Mouse (Mus musculus): ENCODE results near the gene Fermt2.

Fermt2 gene

DNA sequence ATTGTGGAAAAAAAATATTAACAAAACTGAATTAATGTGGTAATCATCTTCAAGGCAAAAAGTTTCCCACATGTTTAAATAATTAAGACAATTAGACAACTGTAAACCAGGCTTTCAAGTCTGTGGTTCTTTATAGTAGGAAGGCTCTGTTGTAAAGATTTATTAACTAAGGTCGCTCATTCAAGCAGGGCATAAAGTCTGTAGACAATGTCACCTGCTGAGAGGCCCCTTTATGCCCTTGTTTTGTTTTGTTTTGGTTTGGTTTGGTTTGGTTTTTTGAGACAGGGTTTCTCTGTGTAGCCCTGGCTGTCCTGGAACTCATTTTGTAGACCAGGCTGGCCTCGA lies 91.0 kb downstream of the Fermt2 start:
- DNase-seq (ENCODE audit: low read depth in 1 of 2, low spot score in 2 of 2): no peak

DNA sequence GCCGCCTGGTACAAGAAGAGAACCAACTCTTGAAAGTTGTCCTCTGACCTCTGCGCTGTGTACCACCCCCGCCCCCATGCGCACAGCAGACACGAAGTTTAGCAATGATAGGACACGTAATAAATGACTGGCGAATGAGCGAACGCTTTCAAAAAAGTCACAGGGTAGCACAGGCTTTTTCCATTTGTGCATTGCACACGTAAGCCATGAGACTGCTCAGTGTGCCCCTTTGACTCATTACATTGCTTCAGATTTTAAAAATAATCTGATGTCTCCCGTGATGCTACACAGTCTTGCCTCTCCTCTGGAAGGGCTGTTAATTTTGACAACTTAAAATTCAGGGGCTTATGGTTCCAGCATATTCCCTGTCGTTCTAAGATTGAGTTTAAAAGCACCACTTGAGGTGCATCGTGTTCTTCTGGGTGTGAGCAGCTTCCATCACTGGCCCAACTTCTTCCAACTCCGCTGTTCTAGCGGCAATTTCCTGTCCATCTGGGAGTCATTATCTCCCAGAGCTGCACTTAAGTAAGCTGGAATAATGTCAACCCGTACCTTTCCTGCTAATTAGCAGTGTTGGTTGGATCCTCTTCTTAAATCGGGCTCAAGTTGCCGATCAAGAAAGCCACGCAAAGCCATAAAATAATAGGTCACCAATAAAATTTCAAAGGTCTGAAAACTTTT lies 91.5 kb downstream of the Fermt2 start:
- DNase-seq (ENCODE audit: low read depth in 1 of 2, low spot score in 2 of 2): no peak

DNA sequence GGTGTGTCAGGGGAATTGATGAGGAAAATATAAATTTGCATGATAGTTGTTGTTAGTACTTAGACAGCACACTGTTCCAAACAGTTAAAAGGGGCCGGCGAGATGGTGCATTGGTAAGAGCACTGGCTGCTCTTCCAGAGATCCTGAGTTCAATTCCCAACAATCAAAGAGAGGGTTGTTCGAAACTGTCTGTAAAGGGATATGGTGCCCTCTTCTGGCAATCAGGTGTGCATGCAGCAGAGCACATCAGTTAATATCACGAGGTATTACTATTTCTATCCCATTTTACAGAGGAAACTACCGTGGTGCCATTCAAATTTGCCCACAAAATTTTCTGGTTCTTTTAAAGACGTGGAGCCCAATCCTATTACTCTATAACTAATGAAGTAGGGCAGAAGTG lies 95.7 kb downstream of the Fermt2 start:
- DNase-seq (ENCODE audit: low read depth in 1 of 2, low spot score in 2 of 2): no peak

DNA sequence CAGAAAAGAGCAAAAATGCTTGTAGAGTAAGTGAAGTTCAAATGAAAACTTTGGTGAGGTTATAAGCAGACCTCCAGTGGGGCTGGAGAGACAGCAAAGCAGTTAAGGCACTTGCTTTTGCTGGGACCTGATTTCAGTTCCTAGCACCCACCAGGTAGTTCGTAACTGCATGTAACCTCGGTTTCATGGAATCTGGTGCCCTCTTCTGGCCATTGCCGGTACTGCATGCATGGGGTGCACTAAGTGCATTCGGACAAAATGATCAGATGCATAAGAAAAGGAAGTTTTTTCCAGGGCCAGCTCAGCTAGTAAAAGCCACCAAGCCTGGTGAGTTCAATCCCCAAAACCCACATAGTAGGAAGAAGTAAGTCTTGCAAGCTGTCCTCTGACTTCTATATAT lies 97.9 kb downstream of the Fermt2 start:
- no peak for DNase-seq (ENCODE audit: low read depth in 1 of 2, low spot score in 2 of 2)

DNA sequence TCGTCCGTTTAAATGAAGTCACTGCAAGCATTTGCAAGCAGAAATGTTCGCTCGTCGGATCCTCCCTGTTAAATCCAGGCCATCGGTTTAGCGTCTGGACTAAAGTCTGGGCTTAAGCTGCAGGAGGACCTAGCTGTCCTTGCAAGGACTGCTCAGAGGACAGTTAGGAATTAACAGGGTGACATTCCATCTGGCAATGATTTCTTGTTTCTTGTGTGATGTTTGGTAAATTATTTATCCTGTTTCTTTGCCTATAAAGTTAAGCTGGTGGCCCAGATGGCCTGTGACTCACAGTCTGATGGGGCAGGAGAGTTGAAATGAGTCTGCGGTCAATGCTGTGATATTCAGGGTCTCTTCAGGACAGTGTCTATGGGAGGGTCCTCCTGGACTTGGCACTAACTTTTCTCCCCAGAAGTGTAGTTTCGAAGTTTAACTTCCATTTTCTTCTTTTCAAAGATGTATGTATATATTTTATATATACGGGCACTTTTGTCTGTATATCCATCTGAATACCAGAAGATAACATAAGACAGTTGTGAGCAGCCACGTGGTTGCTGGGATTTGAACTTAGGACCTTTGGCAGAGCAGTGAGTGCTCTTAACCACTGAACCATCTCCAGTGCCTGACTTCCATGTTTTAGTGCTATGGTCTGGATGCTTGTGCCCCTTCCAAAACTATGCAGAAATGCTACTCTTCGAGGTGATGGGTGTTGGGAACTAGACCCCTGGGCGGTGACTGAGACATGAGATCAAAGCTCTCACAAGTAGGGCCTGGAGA lies 99.7 kb downstream of the Fermt2 start:
- no peak for DNase-seq (ENCODE audit: low read depth in 1 of 2, low spot score in 2 of 2)

DNA sequence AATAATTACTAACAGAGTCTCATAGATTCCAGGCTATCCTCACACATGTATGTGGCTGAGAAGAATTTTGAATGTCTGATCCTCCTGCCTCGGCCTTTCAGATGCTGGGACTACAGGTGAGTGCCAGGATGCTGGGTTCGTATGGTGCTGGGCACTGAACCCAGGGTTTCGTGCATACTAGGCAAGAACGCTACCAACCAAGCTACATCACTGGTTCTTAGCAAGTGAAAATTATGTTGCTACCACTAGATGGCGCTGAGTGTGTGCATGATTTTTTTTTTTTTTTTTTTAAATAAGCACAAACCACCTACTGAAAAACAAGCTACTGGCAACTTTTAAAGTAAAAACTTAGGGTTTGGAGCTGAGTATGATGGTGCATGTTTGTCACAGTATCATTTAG lies 106.7 kb downstream of the Fermt2 start:
- no peak for DNase-seq (ENCODE audit: low read depth in 1 of 2, low spot score in 2 of 2)

DNA sequence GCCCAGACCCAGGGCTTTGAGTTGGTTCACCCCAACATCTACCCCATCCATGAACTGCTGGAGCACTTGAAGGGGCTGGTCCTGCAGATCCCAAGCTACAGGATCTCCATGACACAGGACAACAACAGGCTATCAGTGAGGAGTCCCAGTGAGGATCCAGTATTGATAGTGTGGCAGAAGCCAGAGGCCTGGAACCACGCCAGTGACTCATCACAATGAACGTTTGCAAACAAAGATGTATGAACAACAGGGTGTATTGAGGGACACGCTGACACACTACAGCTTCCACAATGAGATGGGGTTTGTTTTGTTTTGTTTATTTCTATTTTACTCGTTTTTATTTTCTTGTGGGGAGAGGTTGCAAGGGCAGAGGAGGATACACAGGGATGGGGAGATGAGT lies 107.5 kb downstream of the Fermt2 start:
- no peak for DNase-seq (ENCODE audit: low read depth in 1 of 2, low spot score in 2 of 2)

DNA sequence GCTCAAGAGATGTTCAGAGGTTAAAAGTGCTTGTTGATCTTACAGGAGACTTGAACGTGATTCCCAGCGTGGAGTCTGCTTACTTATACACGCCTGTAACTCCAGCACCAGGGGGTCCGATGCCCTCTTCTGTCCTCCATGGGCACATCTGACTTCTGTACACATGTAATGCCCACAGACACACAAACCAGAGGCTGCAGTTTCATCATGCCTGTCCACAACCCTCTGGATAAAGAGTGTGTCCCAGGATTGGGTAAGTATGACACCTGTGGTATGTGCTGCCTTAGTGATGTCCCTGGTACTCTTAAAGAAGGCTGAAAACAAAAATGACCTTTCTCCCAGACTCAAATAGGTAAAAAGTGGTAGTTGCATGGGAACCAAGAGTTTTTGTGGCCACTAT lies 110.6 kb downstream of the Fermt2 start:
- DNase-seq (ENCODE audit: low read depth in 1 of 2, low spot score in 2 of 2): no peak

DNA sequence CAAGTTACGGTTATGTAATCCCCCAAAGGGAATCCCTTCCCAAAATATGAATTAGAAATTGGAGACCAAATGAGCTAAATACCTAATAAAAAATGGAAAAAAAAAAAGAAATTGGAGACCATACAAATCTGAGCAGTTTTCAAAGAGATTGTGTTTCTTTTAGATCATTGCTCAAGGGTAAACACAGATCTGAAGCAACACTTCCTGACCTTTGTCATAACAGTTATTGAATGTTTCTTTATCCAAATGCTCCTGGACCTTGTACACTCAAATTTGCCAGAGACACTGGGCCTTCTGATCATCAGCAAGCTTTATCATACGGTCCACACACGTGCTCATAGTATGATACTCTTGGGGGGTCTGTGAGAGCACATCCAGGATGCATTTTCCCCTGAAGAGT lies 111.4 kb downstream of the Fermt2 start:
- DNase-seq (ENCODE audit: low read depth in 1 of 2, low spot score in 2 of 2): no peak

DNA sequence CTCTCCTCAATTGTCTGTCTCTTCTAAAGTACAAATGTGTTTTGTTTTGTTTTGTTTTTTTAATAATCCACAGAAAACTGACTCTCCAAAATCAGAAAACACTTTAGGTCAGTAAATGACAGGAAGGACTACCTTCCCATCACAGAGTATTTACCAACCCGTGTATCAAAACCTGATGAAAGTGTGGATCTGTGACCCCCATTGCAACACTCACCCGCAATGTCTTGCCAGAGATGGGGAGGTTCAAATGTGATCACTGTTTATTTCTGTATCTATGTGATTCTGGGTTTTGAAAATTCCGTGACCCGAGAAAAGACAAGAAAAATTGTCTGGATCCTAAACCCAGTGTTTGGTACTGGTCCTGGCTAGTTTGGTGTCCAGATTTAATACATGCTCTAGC lies 113.7 kb downstream of the Fermt2 start:
- DNase-seq (ENCODE audit: low read depth in 1 of 2, low spot score in 2 of 2): no peak
